Mouse (Mus musculus) left cerebral cortex, postnatal 14 days (tissue): ENCODE data around the gene Olfr437. TPM values are rescaled to one million over a fixed set of nuclear protein-coding genes. Genes with fewer than 3 reads are reported as not detected.
"Not testable (repeated sequence)": the region's sequence is repeated elsewhere in the genome, so short reads cannot be mapped to it uniquely, and the experiment has no call there.

Experiments
- DNase-seq, 2 experiments: peaks; one replicate each; pipeline ENCODE4 v3.0.0; 2021 to 2022; ENCODE audit warnings: low spot score in 2 of 2, mixed read lengths in 1 of 2
- intact Hi-C: fragments of 180-260 bp; cut with DNase I; formaldehyde crosslinking; loops from one replicate; pipeline ENCODE4 v1.15.1; 2025
- long read RNA-seq, 2 experiments: library from polyadenylated mRNA; stranded (forward); transcript quantifications; one replicate each; pipeline ENCODE4 v2.0.0; 2021
- total RNA-seq, 2 experiments: library from RNA; stranded (reverse); gene quantifications; 2 replicates each; pipeline ENCODE4 v1.2.3; 2021

Gene Olfr437
- not detected for total RNA-seq
- long read RNA-seq, experiment 1, result 0 reads
- long read RNA-seq, experiment 2, result 0 reads

DNA sequence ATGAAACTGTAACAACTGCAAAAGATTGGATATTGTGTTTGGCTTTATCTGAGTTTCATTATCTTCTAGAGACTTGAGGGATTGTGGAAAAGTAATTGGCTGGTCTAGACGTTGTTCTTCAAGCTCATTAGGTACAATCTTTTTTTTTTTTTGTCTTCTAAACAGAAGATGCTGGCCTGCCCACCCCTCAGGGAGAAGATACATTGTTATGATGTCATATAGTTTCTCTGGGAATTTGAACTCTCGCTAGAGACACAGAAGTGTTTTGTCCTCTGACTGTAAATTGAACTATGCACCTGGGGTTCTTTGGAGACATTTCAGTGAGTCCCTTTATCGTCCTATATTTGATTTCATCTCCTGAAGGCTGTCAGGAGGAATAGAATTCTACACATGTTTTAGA lies at the start of gene Olfr437:
TSS of gene Olfr437 (plus strand) at position 301 of the 400 bp plus-strand sequence.
- DNase-seq, result no peak
- intact Hi-C loops, result no loop called here

DNA sequence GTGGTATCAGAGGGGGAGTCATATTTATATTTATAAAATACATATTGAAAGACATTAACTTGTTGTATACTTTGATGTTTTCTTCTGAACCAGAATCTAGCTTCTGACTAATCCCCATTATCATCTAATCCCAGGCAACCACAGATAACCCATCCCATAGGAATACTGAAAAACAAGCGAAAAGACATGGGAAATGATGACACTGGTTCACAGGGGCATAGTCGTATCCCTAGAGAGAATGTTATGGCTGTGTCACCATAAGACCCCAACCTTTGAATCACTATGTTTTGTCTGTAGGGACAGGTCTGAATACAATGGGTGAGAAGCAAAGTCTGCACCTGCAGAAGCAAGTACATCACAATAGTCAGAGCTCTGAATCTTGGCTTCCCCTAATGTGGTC lies 16.8 kb upstream of the Olfr437 start, which contains the start of gene Olfr237-ps1:
TSS of gene Olfr237-ps1 (plus strand) at position 301 of the 400 bp plus-strand sequence.
- DNase-seq, intact Hi-C loops: not testable (repeated sequence)

DNA sequence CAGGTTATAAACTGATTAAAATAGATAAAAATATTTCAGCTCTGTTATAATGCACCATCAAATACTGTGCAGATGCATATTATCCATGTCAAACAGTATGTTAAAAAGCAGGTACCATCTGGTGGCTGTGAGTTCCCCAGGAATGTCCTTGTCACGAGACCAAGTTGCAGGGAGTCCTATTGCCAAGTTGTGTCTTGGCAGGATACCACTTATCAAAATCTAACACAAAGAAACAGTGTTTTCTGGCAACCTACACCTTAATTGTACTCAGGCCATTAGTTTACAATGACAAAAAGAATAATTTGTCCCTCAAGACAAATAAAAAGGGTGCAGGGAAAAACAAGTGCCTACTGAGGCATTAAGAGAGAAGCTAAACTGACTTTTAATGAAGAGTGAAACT lies 3.6 kb upstream of the Olfr437 start:
- no peak for DNase-seq

DNA sequence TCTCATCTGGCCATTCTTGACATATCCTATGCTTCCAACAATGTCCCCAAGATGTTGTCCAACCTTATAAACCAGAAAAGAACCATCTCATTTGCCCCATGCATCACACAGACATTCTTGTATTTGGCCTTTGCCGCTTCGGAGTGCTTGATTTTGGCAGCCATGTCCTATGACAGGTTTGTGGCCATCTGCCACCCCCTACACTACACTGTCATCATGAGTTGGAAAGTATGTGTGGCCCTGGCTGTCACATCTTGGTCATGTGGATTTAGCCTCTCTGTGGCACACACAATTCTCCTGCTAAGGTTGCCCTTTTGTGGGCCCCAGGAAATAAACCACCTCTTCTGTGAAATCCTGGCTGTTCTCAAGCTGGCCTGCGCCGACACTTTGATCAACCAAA lies 4.2 kb downstream of the Olfr437 start:
- intact Hi-C loops, result no loop called here
- no peak for DNase-seq

More for the DNA sequence above, 3.6 kb upstream of the Olfr437 start:
- intact Hi-C loops, result no loop called here

DNA sequence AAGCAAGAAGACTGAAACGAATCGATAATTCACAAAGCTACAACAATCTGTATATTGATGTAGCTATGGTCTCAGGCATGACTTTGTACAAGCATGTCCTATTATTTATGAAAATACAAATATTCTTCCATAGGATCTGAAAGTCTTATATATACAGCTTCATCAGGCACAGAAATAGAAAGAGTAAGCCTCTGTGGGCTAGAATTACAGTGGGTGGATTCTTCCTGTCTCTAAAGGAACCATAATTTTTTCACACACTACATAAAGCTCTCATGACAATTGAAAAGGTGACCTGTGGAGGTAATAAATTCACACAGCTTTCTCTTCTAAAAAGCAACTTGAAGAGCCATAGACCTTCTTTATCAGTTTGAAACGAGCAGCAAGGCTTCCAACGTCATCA lies 8.8 kb downstream of the Olfr437 start, which contains the start of gene Olfr13:
TSS of gene Olfr13 (plus strand) at position 301 of the 400 bp plus-strand sequence.
- intact Hi-C loops, result no loop called here
- no peak for DNase-seq

DNA sequence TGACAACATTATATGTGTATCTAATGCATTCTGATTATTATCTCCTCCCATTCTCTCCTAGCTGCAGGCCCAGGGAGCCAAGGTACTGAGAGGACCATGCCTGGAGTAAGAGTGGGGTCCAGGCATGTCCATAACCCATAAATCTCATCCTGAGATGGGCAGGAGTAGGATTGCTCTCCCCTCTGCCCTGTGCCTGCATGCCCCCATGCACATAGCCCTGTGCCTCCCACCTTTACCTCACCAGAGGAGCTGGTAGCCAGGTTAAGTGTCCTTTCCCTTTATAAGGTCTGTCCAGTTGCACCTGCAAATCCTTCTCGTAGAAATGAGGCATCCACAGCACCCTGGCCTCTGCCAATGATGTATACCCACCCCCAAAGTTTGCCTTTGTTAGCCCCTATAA lies 15.0 kb downstream of the Olfr437 start:
- intact Hi-C loops, result no loop called here
- no peak for DNase-seq

DNA sequence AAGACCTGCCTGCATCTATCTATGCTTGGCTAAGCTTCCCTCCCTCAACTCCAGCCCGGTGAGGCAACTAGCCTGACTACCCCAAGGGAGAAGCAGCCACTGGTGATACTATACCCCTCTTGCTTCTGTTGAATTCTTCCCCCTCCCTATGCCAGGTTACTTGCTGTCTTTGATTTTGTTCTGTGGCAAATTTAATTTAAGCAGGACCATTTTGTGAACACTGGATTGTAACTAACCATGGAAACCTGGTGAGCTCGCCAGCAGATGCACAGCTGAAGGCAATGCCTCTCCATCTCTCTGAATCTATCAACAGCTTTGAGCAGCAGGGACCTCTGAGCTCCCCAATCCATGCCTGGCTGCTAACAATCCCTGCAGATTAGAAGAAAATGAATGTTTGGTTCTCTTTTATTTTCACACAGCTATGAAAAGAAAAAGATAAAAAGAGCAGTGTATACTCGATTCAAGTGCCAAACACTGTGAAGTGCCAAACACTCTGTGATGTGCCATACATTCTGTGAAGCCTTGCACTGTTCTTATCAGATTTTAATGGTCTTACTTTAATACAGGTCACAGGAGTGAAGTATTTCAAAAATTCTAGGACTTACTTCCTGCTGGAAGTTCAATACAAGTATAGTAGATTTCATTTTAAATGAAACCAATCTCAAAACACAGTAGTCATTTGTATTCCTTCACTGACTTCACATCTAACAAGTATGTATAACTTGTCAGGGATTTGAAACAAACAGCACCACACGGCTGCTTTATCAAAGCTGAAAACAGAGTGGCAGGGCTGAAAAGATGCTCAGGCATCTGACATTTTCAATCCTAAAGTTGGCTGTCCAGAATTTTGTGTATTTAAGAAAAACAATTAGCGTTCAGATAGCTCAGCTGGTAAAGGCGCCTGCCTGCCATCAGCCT lies 15.8 kb downstream of the Olfr437 start:
- intact Hi-C loops, result no loop called here
- peak in 1 of 2 experiments; percentile 7 for DNase-seq

DNA sequence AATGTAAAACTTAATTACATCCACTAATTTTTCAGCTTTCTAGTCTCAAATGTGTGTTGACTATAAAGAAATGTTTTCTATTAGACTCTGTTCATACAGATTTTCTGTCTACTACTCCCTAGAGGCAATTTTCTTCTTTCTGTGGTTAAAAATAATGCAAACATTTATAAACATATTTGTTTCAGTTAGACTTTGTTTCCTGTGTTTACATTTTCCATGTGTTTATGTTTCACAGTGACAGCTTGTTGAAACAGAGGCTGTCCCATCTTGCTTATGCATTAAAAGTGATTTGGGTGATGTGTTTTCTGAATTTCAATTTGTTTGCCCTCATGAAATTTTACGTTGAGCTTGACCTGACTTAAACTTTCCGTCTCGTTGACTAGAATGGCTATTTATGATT lies 27.9 kb downstream of the Olfr437 start:
- no peak for DNase-seq
- intact Hi-C loops, result no loop called here

DNA sequence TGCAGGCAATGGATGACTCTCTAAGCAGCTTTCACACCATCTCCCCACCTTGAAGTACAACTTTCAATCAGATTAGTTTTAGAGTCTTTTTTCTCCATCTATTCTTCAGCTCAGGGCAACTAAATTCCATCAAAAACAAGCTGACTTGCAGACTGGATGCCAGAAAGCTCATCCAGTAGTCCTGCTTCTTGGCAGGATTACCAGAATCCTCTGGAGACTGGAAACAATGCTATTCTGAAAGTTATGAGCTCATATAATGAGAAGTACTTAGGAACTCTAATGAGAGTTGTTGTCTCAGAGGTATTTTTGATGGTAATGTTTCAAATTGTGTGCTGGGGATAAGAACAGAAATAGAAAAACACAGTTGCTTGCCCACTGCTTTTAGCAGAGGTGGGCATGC lies 33.7 kb downstream of the Olfr437 start, which contains the start of gene Olfr435:
TSS of gene Olfr435 (plus strand) at position 366 of the 400 bp plus-strand sequence.
- intact Hi-C loops, result no loop called here
- DNase-seq, result no peak

DNA sequence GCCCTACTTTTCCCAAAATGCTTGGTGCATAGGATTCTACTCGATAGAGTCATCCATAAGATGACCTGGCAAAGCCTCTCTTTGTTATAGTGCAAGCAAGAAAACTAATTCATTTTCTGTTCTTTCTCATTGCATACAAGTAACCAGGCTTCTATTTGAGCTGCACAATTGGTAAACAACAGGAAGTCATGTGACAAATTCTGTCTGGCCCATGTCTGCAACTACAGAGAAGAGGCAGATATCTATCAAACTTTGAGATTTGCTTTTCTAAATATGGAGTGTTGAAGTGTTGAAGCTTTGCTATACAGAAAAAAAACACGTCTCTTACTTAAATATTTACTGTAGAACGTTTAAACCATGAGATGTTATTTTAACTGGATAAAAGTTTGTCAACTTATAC lies 35.0 kb downstream of the Olfr437 start:
- DNase-seq, result no peak
- intact Hi-C loops, result no loop called here

DNA sequence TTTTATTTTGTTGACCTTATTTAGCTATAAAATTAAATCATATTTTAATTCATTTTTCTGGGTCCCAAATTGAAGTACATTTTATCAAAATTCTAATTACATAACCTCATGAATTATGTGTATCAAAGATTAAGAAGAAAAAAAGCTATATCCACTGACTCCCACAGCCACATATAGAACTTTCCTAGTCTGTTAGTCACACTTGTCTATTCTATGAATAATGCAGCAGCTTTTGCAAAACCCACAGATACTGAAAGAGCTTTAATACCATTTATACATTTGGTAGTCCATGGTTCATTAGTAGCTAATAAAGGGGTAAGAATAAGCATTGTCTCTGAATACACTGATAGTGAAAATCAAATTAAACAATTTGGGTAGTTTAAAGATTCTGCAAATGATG lies 39.7 kb downstream of the Olfr437 start:
- intact Hi-C loops, result no loop called here
- DNase-seq, result no peak

DNA sequence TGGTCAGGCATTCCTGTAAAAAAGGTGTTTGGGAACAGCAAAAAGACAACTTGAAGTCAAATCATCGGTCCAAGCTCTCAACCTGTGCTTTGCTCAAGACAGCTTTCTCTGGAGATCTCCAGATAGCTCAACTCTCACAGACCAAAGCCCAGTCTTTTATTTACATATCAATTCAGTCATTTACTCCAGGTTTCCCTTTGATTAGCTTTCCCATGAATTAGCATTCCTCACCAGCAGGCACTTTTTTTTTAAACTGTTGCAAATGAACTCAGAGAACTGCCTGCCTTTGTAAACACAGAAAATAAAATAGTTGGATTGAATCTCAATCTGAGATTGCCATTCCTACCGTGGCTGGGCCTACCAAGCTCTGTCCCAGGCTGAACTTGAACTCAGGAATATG lies 42.3 kb downstream of the Olfr437 start:
- no peak for DNase-seq
- intact Hi-C loops, result no loop called here

DNA sequence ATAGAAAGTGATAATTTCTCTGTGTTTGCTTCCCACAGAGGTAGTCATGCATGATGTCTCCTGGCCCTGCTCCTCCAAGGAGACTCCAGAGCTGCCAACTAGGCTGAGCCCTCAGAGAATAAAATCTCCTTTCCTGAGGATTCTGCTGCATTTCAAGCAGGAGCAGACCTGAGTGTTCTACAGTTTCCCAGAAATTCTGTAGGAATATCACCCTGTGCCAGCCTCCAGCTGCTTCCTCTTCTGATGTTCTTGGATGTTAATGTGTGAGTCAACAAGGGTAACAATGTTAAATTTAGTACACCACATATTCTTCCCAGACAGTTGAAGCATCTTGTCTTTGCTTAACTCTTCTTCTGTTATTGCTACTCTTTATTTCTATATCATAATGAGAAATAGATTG lies 49.8 kb downstream of the Olfr437 start, which contains the start of gene Olfr434:
TSS of gene Olfr434 (plus strand) at position 149 of the 400 bp plus-strand sequence.
- intact Hi-C loops, result not testable (repeated sequence)
- peak; percentile 12 to 48 for DNase-seq

Other genes starting within 250 kb of the Olfr437 start
- not detected for gene Olfr446, start 241.9 kb upstream of the Olfr437 start, total RNA-seq
- not detected for gene Olfr444, start 214.2 kb upstream of the Olfr437 start, total RNA-seq
- gene Olfr441, start 56.9 kb upstream of the Olfr437 start, total RNA-seq, result not detected
- not detected for gene Olfr237-ps1, start 16.7 kb upstream of the Olfr437 start, total RNA-seq
- not detected for gene Olfr13, start 8.9 kb downstream of the Olfr437 start, total RNA-seq
- gene Olfr435, start 33.9 kb downstream of the Olfr437 start, total RNA-seq, result not detected
- gene Olfr434, start 49.7 kb downstream of the Olfr437 start, total RNA-seq, result not detected
- not detected for gene Olfr47, start 68.2 kb downstream of the Olfr437 start, total RNA-seq
- gene Arhgef5, start 102.3 kb downstream of the Olfr437 start, total RNA-seq, result 1 to 10 TPM; 4.2 to 4.3 TPM
- under 1 TPM in 1 of 2 experiments, not detected in 1; 0.35 TPM for gene Nobox, start 146.3 kb downstream of the Olfr437 start, total RNA-seq